Mouse (Mus musculus) urinary bladder, postnatal 25 days (tissue): ENCODE measurements around the gene Myo18b.

ENCODE experiments used
- DNase-seq: peaks from one replicate; pipeline ENCODE4 v3.0.0; 2022; ENCODE audit warnings: low spot score

Myo18b gene

GRCm38 (mm10) chr5:112745176-112745575 lies 151.0 kb downstream of the Myo18b start:
- DNase-seq: no peak

GRCm38 (mm10) chr5:112744571-112744970 lies 151.6 kb downstream of the Myo18b start:
- no peak for DNase-seq

GRCm38 (mm10) chr5:112743121-112743520 lies 153.0 kb downstream of the Myo18b start:
- DNase-seq: no peak

- no peak for DNase-seq
Observed at GRCm38 (mm10) chr5:112740651-112741050, 155.5 kb downstream of the Myo18b start.

GRCm38 (mm10) chr5:112735040-112735439 lies 161.1 kb downstream of the Myo18b start:
- DNase-seq: no peak

- no peak for DNase-seq
Observed at GRCm38 (mm10) chr5:112730604-112731003, 165.6 kb downstream of the Myo18b start.

- no peak for DNase-seq
Observed at GRCm38 (mm10) chr5:112728432-112728831, 167.7 kb downstream of the Myo18b start.

- DNase-seq: peak; percentile 66
Observed at GRCm38 (mm10) chr5:112718655-112719306, 177.4 kb downstream of the Myo18b start.

- no peak for DNase-seq
Observed at GRCm38 (mm10) chr5:112714679-112715446, 181.3 kb downstream of the Myo18b start.

- no peak for DNase-seq
Observed at GRCm38 (mm10) chr5:112709831-112710230, 186.3 kb downstream of the Myo18b start.

GRCm38 (mm10) chr5:112708441-112708840 lies 187.7 kb downstream of the Myo18b start:
- no peak for DNase-seq

GRCm38 (mm10) chr5:112707478-112707877 lies 188.7 kb downstream of the Myo18b start:
- DNase-seq: no peak

- no peak for DNase-seq
Observed at GRCm38 (mm10) chr5:112700794-112701193, 195.4 kb downstream of the Myo18b start.

GRCm38 (mm10) chr5:112696683-112697082 lies 199.5 kb downstream of the Myo18b start:
- no peak for DNase-seq

GRCm38 (mm10) chr5:112695254-112695711 lies 200.9 kb downstream of the Myo18b start:
- DNase-seq: no peak

GRCm38 (mm10) chr5:112693286-112693849 lies 202.8 kb downstream of the Myo18b start:
- DNase-seq: no peak

GRCm38 (mm10) chr5:112687100-112687818 lies 208.9 kb downstream of the Myo18b start:
- DNase-seq: no peak

GRCm38 (mm10) chr5:112686309-112687099 lies 209.7 kb downstream of the Myo18b start:
- no peak for DNase-seq

- DNase-seq: no peak
Observed at GRCm38 (mm10) chr5:112679251-112679650, 216.9 kb downstream of the Myo18b start.

GRCm38 (mm10) chr5:112678153-112678552 lies 218.0 kb downstream of the Myo18b start:
- DNase-seq: no peak

- no peak for DNase-seq
Observed at GRCm38 (mm10) chr5:112674806-112675205, 221.4 kb downstream of the Myo18b start.

GRCm38 (mm10) chr5:112672457-112672856 lies 223.7 kb downstream of the Myo18b start:
- DNase-seq: no peak
